Mouse (Mus musculus): ENCODE results near the gene Gm10447.

The Gm10447 gene

GRCm38 (mm10) chr11:53456474-53457371 is at the start of gene Gm10447, which contains the start of gene Shroom1:
Gene Gm10447 (minus strand): TSS chr11:53457110.
Gene Shroom1 (plus strand): TSS chr11:53457205.
- no peak for DNase-seq

GRCm38 (mm10) chr11:53505026-53505663 is 48.2 kb upstream of the Gm10447 start:
- DNase-seq = no peak

GRCm38 (mm10) chr11:53504376-53504775 is 47.5 kb upstream of the Gm10447 start:
- no peak for DNase-seq

- no peak for DNase-seq
Measured at GRCm38 (mm10) chr11:53503738-53504137, 46.8 kb upstream of the Gm10447 start.

- DNase-seq = no peak
Measured at GRCm38 (mm10) chr11:53502039-53502765, 45.3 kb upstream of the Gm10447 start.

GRCm38 (mm10) chr11:53500569-53500968 is 43.7 kb upstream of the Gm10447 start:
- DNase-seq = no peak

GRCm38 (mm10) chr11:53496946-53497345 is 40.0 kb upstream of the Gm10447 start:
- DNase-seq = no peak

GRCm38 (mm10) chr11:53495417-53495816 is 38.5 kb upstream of the Gm10447 start:
- DNase-seq = no peak

GRCm38 (mm10) chr11:53493243-53493955 is 36.5 kb upstream of the Gm10447 start:
- DNase-seq = no peak

- DNase-seq = no peak
Measured at GRCm38 (mm10) chr11:53491954-53492401, 35.1 kb upstream of the Gm10447 start.

GRCm38 (mm10) chr11:53489421-53489820 is 32.5 kb upstream of the Gm10447 start:
- DNase-seq = no peak

- no peak for DNase-seq
Measured at GRCm38 (mm10) chr11:53489007-53489406, 32.1 kb upstream of the Gm10447 start.

- no peak for DNase-seq
Measured at GRCm38 (mm10) chr11:53486822-53487594, 30.1 kb upstream of the Gm10447 start.

- DNase-seq = no peak
Measured at GRCm38 (mm10) chr11:53486351-53486750, 29.4 kb upstream of the Gm10447 start.

GRCm38 (mm10) chr11:53485719-53486118 is 28.8 kb upstream of the Gm10447 start:
- DNase-seq = no peak

- DNase-seq = no peak
Measured at GRCm38 (mm10) chr11:53483159-53483891, 26.4 kb upstream of the Gm10447 start.

GRCm38 (mm10) chr11:53481088-53481730 is 24.3 kb upstream of the Gm10447 start:
- DNase-seq = no peak

GRCm38 (mm10) chr11:53479783-53480301 is 22.9 kb upstream of the Gm10447 start, which contains the start of the genes Gm9945 and Sowaha:
Gene Gm9945 (plus strand): TSS chr11:53480166.
Gene Sowaha (minus strand): TSS chr11:53480274.
- DNase-seq = peak; percentile 45

GRCm38 (mm10) chr11:53479171-53479782 is 22.4 kb upstream of the Gm10447 start:
- DNase-seq = peak; percentile 39

Measured in right cerebral cortex, postnatal 4 days (tissue).